12 mouse cellular contexts compared by ENCODE assay signal in the genomic region with DNA sequence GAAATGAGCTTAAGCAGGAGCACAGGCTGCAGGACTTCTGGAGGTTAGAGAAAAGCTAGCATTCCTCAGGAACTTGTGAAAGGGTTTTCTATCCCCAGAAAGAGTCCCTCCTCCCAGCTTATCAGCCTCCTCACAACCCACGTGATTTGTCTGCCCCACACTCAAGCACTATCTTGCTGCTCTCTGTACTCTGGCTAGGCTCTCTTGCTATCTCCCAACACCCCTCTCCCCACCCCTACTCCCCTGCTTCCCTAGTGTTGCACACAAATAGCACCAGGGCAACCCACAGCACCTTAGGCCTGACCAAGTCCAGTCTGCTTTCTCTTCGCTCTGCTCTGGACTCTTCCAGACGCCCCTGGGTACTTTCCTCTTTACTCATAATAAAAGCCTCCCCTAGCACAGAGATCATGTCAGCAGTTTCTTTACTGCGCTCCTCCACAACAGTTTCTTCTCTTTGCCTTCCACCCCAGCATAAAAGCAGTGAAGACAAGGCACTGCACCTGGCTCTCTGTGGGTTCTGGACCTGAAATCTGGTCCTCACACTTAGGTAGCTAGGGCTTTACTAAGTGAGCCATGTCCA. TPM values are rescaled to one million over a fixed set of nuclear protein-coding genes. Genes with fewer than 3 reads are reported as not detected.
DNase-seq lines count a peak whose midpoint lies in the region; ATAC-seq and TF ChIP-seq lines count a peak whose summit lies in the region.
"Had no signal": no experiment of that assay in that cellular context is flagged by ENCODE, and none has a peak within 500 bp of the region (broad histone marks: within the 10 kb centered on the region; RNA-seq: fewer than 3 reads in every experiment).

No protein-coding gene starts in this region.

- intact Hi-C loops in gastrocnemius, adult 2 months (cut with DNase I) = no loop called here

- ATAC-seq in heart, embryonic 12.5 days (ENCODE audit: insufficient number of reproducible peaks, low FRiP score) = peak; percentile 89
- ATAC-seq in liver, embryonic 12.5 days = peak; percentile 92
- ATAC-seq in forebrain, embryonic 14.5 days = no peak

- TF ChIP-seq RAD21 in MEL (IDR thresholded peaks at IDR 0.05; ENCODE audit: low read depth, low read length) = no peak

- H3K4me2 ChIP-seq in heart, embryonic 12.5 days = peak overlapping the region; percentile 53
- peak overlapping the region; percentile 38 for H3K4me2 ChIP-seq in liver, embryonic 12.5 days
- H3K4me2 ChIP-seq in forebrain, embryonic 14.5 days (ENCODE audit: low read length) = no peak overlapping the region

- no peak for TF ChIP-seq POLR2A in MEL (IDR thresholded peaks at IDR 0.05; ENCODE audit: control insufficient read depth in 1 of 2, insufficient read depth in 1 of 2, low read depth in 1 of 2, low read length in 2 of 2, poor library complexity in 1 of 2)

- no peak for TF ChIP-seq CTCF in gastrocnemius, adult 2 months (IDR thresholded peaks at IDR 0.05)
- TF ChIP-seq CTCF in MEL (IDR thresholded peaks at IDR 0.05 in 2 of 3, conservative IDR thresholded peaks at IDR 0.05 in 1 of 3; ENCODE audit: control insufficient read depth in 1 of 3, insufficient read depth in 1 of 3, low read depth in 2 of 3, low read length in 3 of 3, poor library complexity in 1 of 3, severe bottlenecking in 1 of 3) = no peak

- H3K9ac ChIP-seq in MEL (ENCODE audit: control insufficient read depth, low read depth, low read length, poor library complexity, severe bottlenecking) = peak overlapping the region; percentile 32; the same call in 1 of the 2 replicates
- H3K9ac ChIP-seq in heart, embryonic 12.5 days = 0 out of 2 replicates have a peak overlapping the region, but pooled peaks have one; percentile 48
- peak overlapping the region; percentile 14; the same call in 1 of the 2 replicates for H3K9ac ChIP-seq in liver, embryonic 12.5 days
- H3K9ac ChIP-seq in forebrain, embryonic 14.5 days (ENCODE audit: low read length) = no peak overlapping the region; the same call in 1 of the 2 replicates

- peak overlapping the region; percentile 28; the same call in 1 of the 2 replicates for H3K27ac ChIP-seq in gastrocnemius, adult 2 months
- peak overlapping the region; percentile 32 for H3K27ac ChIP-seq in MEL (ENCODE audit: control insufficient read depth, low read depth, low read length)
- H3K27ac ChIP-seq in heart, embryonic 12.5 days (ENCODE audit: poor library complexity, severe bottlenecking) = peak overlapping the region; percentile 87
- H3K27ac ChIP-seq in liver, embryonic 12.5 days = peak overlapping the region; percentile 61
- H3K27ac ChIP-seq in forebrain, embryonic 14.5 days (ENCODE audit: low read depth, low read length) = no peak overlapping the region

- H3K4me3 ChIP-seq in gastrocnemius, adult 2 months = no peak overlapping the region
- 0 out of 4 replicates have a peak overlapping the region, but pooled peaks of 1 of the 2 experiments have one; percentile 13 for H3K4me3 ChIP-seq in MEL (ENCODE audit: control insufficient read depth in 1 of 2, insufficient read depth in 1 of 2, low read depth in 2 of 2, low read length in 2 of 2)
- peak overlapping the region; percentile 2; the same call in 1 of the 2 replicates for H3K4me3 ChIP-seq in heart, embryonic 12.5 days
- no peak overlapping the region for H3K4me3 ChIP-seq in liver, embryonic 12.5 days
- H3K4me3 ChIP-seq in forebrain, embryonic 14.5 days (ENCODE audit: low read depth, low read length) = no peak overlapping the region

- WGBS in heart, embryonic 12.5 days = 14% methylated on average over 4 of the region's 4 CpGs
- WGBS in liver, embryonic 12.5 days (ENCODE audit: insufficient replicate concordance) = 39% methylated on average over 4 of the region's 4 CpGs
- 71% methylated on average over 4 of the region's 4 CpGs for WGBS in forebrain, embryonic 14.5 days

- H3K4me1 ChIP-seq in MEL (ENCODE audit: control insufficient read depth in 1 of 2, insufficient read depth in 2 of 2, low read length in 2 of 2) = peaks cover 3 to 16% of the 10 kb centered on the region in 2 experiments
- H3K4me1 ChIP-seq in heart, embryonic 12.5 days (replicated peaks) = peaks cover 93% of the 10 kb centered on the region
- peaks cover 77% of the 10 kb centered on the region for H3K4me1 ChIP-seq in liver, embryonic 12.5 days
- H3K4me1 ChIP-seq in forebrain, embryonic 14.5 days (ENCODE audit: control insufficient read depth, insufficient read depth, low read length) = 0 out of 2 replicates have a peak, but pooled peaks cover 3% of the 10 kb centered on the region

- no peaks in the 10 kb centered on the region for H3K9me3 ChIP-seq in MEL (replicated peaks; ENCODE audit: insufficient read depth, low read length)
- H3K9me3 ChIP-seq in heart, embryonic 12.5 days (replicated peaks) = no peaks in the 10 kb centered on the region
- H3K9me3 ChIP-seq in liver, embryonic 12.5 days (replicated peaks) = no peaks in the 10 kb centered on the region
- no peaks in the 10 kb centered on the region for H3K9me3 ChIP-seq in forebrain, embryonic 14.5 days (replicated peaks; ENCODE audit: control insufficient read depth, low read length)

- TF ChIP-seq EP300 in MEL (IDR thresholded peaks at IDR 0.05; ENCODE audit: low read depth in 1 of 2, low read length in 2 of 2) = peak in 1 of 2 experiments; percentile 48; a peak in 2 of 4 replicates

- no peaks in the 10 kb centered on the region for H3K27me3 ChIP-seq in MEL (ENCODE audit: control insufficient read depth in 1 of 2, insufficient read depth in 2 of 2, low read length in 2 of 2)
- H3K27me3 ChIP-seq in heart, embryonic 12.5 days (replicated peaks) = no peaks in the 10 kb centered on the region
- no peaks in the 10 kb centered on the region for H3K27me3 ChIP-seq in liver, embryonic 12.5 days (replicated peaks)
- H3K27me3 ChIP-seq in forebrain, embryonic 14.5 days (replicated peaks; ENCODE audit: control insufficient read depth, insufficient read depth, low read length) = no peaks in the 10 kb centered on the region

- H3K36me3 ChIP-seq in MEL (ENCODE audit: control insufficient read depth in 1 of 2, insufficient read depth in 2 of 2, low read length in 2 of 2) = peaks cover 4 to 10% of the 10 kb centered on the region in 2 experiments
- peaks cover 15% of the 10 kb centered on the region; the same call in 1 of the 2 replicates for H3K36me3 ChIP-seq in heart, embryonic 12.5 days
- H3K36me3 ChIP-seq in liver, embryonic 12.5 days = peaks cover 32% of the 10 kb centered on the region
- H3K36me3 ChIP-seq in forebrain, embryonic 14.5 days (ENCODE audit: control insufficient read depth, insufficient read depth, low read length) = peaks cover 23% of the 10 kb centered on the region

- no peak for DNase-seq in gastrocnemius, adult 2 months
- DNase-seq in gastrocnemius, adult 8-10 months (ENCODE audit: low spot score in 2 of 2) = no peak
- peak; percentile 87 for DNase-seq in MEL (ENCODE audit: low read depth, low spot score)
- DNase-seq in cerebellum, postnatal 25 days = no peak
- DNase-seq in forebrain, embryonic 14.5 days (ENCODE audit: low spot score) = no peak
- no peak for DNase-seq in cerebellum, adult 8-10 months
- DNase-seq: adrenal gland, postnatal 25 days; kidney, adult 18-20 months had no signal

- peaks cover 5% of the 10 kb centered on the region for H3K79me2 ChIP-seq in MEL (ENCODE audit: control insufficient read depth, insufficient read depth, low read length, poor library complexity)

TF ChIP-seq in MEL, 35 proteins besides CTCF, POLR2A, EP300 and RAD21 (continues in another document):
- TF ChIP-seq MEF2A (IDR thresholded peaks at IDR 0.05; ENCODE audit: extremely low read depth, insufficient replicate concordance, low read depth, low read length, poor library complexity, severe bottlenecking) = no peak
- peak in 1 of 2 experiments; percentile 81; a peak in 2 of 4 replicates for TF ChIP-seq USF2 (IDR thresholded peaks at IDR 0.05; ENCODE audit: borderline replicate concordance in 1 of 2, insufficient read depth in 1 of 2, low read depth in 1 of 2, low read length in 2 of 2)
- no peak for TF ChIP-seq CHD1 (IDR thresholded peaks at IDR 0.05; ENCODE audit: low read depth, low read length)
- no peak for TF ChIP-seq JUND (IDR thresholded peaks at IDR 0.05; ENCODE audit: low read depth, low read length)
- no peak for TF ChIP-seq MAFK (IDR thresholded peaks at IDR 0.05; ENCODE audit: borderline replicate concordance, low read depth, low read length)
- no peak for TF ChIP-seq ETS1 (IDR thresholded peaks at IDR 0.05; ENCODE audit: low read depth, low read length)
- peak; percentile 75; the same call in 1 of the 2 replicates for TF ChIP-seq BHLHE40 (IDR thresholded peaks at IDR 0.05; ENCODE audit: borderline replicate concordance, low read depth, low read length)
- no peak for TF ChIP-seq MYC (IDR thresholded peaks at IDR 0.05; ENCODE audit: low read depth, low read length)
- peak; percentile 67 for TF ChIP-seq MXI1 (IDR thresholded peaks at IDR 0.05; ENCODE audit: low read depth, low read length)
- no peak for TF ChIP-seq TAL1 (IDR thresholded peaks at IDR 0.05; ENCODE audit: low read length)
- no peak for TF ChIP-seq CHD2 (IDR thresholded peaks at IDR 0.05; ENCODE audit: low read length)
- peak; percentile 92 for TF ChIP-seq GATA1 (IDR thresholded peaks at IDR 0.05; ENCODE audit: low read depth, low read length)
- no peak for TF ChIP-seq NELFE (IDR thresholded peaks at IDR 0.05; ENCODE audit: low read depth, low read length)
- peak; percentile 59 for TF ChIP-seq SIN3A (IDR thresholded peaks at IDR 0.05; ENCODE audit: low read length)

RNA-seq across cellular contexts. Expression of gene Ube4b, which starts 27.1 kb away (rescaled TPM):
- total RNA-seq in gastrocnemius, adult 2 months (2021) = 10 to 100 TPM; 31.1 to 35.9 TPM
- 10 to 100 TPM; 35.4 to 39.1 (median 35.6) TPM for total RNA-seq in gastrocnemius, adult 8-10 months (2022)
- total RNA-seq in MEL (2012; rRNA removed) = 28.4 and 39.0 TPM in 2 replicates
- polyA plus RNA-seq in MEL (2012; ENCODE audit: insufficient read depth in 1 of 2, insufficient read length in 2 of 2, low read depth in 1 of 2, low replicate concordance in 2 of 2, missing spikeins in 1 of 2) = 100 to 1,000 TPM in 1 of 2 experiments, 10 to 100 TPM in 1; 71.0 to 104 TPM
- polyA plus RNA-seq in heart, embryonic 12.5 days (2016; fragmentation: Nextera tagmentation; extraction: Ambion mirVana) = 50.3 and 58.3 TPM in 2 replicates
- 25.1 and 26.4 TPM in 2 replicates for polyA plus RNA-seq in liver, embryonic 12.5 days (2016; fragmentation: Nextera tagmentation; extraction: Ambion mirVana)
- polyA plus RNA-seq in forebrain, embryonic 14.5 days (2014; fragmentation: Nextera tagmentation; extraction: Ambion mirVana) = 34.3 and 44.7 TPM in 2 replicates

RNA-seq across cellular contexts. Expression of gene Rbp7, which starts 55.4 kb away (rescaled TPM):
- total RNA-seq in gastrocnemius, adult 2 months (2021) = 10 to 100 TPM in 1 of 2 experiments, 1 to 10 TPM in 1; 7.9 to 21.0 TPM
- 10 to 100 TPM in 1 of 4 experiments, 1 to 10 TPM in 3; 3.8 to 14.0 (median 5.8) TPM for total RNA-seq in gastrocnemius, adult 8-10 months (2022)
- total RNA-seq in MEL (2012; rRNA removed) = not detected in 2 replicates
- not detected for polyA plus RNA-seq in MEL (2012; ENCODE audit: insufficient read depth in 1 of 2, insufficient read length in 2 of 2, low read depth in 1 of 2, low replicate concordance in 2 of 2, missing spikeins in 1 of 2)
- 2.4 and 3.4 TPM in 2 replicates for polyA plus RNA-seq in heart, embryonic 12.5 days (2016; fragmentation: Nextera tagmentation; extraction: Ambion mirVana)
- polyA plus RNA-seq in liver, embryonic 12.5 days (2016; fragmentation: Nextera tagmentation; extraction: Ambion mirVana) = not detected in 2 replicates
- not detected in 2 replicates for polyA plus RNA-seq in forebrain, embryonic 14.5 days (2014; fragmentation: Nextera tagmentation; extraction: Ambion mirVana)
- polyA plus RNA-seq: limb, embryonic 11.5 days; spleen, adult 2 months had no signal
